Mouse (Mus musculus) heart, embryonic 10.5 days (tissue): ENCODE data around the gene Dgkq. TPM values are rescaled to one million over a fixed set of nuclear protein-coding genes. Genes with fewer than 3 reads are reported as not detected.

Experiments
- DNase-seq: peaks from one replicate; pipeline ENCODE4 v3.0.0-alpha.2; 2017; ENCODE audit warnings: low spot score
- H3K27ac ChIP-seq: fragments of 300-500 bp; sonication (generic); 2 replicates; pipeline ENCODE4 v1.5.1; 2016; ENCODE audit warnings: mild to moderate bottlenecking
- H3K27me3 ChIP-seq: fragments of 300-500 bp; sonication (generic); 2 replicates; pipeline ENCODE4 v1.6.1; 2016; ENCODE audit warnings: mild to moderate bottlenecking; ENCODE audit not compliant: poor library complexity, insufficient read depth, severe bottlenecking
- H3K36me3 ChIP-seq: fragments of 300-500 bp; sonication (generic); 2 replicates; pipeline ENCODE4 v1.6.1; 2016; ENCODE audit warnings: mild to moderate bottlenecking, moderate library complexity
- H3K4me1 ChIP-seq: fragments of 300-500 bp; sonication (generic); 2 replicates; pipeline ENCODE4 v1.6.1; 2016; ENCODE audit warnings: mild to moderate bottlenecking
- H3K4me3 ChIP-seq: fragments of 300-500 bp; sonication (generic); 2 replicates; pipeline ENCODE4 v1.5.1; 2016; ENCODE audit warnings: mild to moderate bottlenecking, moderate library complexity
- H3K9me3 ChIP-seq: fragments of 300-500 bp; sonication (generic); 2 replicates; pipeline ENCODE4 v1.6.1; 2016; ENCODE audit warnings: mild to moderate bottlenecking, moderate library complexity
- WGBS: fragments of 180-500 bp; shearing (Covaris S2); methylation state at CpG from one replicate; pipeline ENCODE4 v1.1.7; 2016; 5-methylcytosine and 5-hydroxymethylcytosine counted together
- polyA plus RNA-seq: library from polyadenylated mRNA; unstranded; fragments of >200 nt; fragmentation: Nextera tagmentation; extraction: Ambion mirVana; gene quantifications from 2 replicates; pipeline ENCODE4 v1.2.1, GENCODE M21; 2016

Dgkq gene
- polyA plus RNA-seq = 7.9 and 8.5 TPM in 2 replicates

GRCm38 (mm10) chr5:108668977-108669936 is at the start of gene Dgkq:
TSS of gene Dgkq (minus strand) at chr5:108669672.
- 7% methylated on average over 43 of the region's 43 CpGs for WGBS
- H3K36me3 ChIP-seq = peaks cover 28% of the 10 kb centered on the region
- H3K4me1 ChIP-seq = peaks cover 19% of the 10 kb centered on the region
- no peaks in the 10 kb centered on the region for H3K9me3 ChIP-seq
- DNase-seq = peak; percentile 94
- 0 out of 2 replicates have a peak, but pooled peaks cover 9% of the 10 kb centered on the region for H3K27me3 ChIP-seq
- peak within 1 kb of the TSS; percentile 67 for H3K4me3 ChIP-seq
- peak within 1 kb of the TSS; percentile 95 for H3K27ac ChIP-seq

- Histone ChIP-seq H3K4me1 (peaks cover 33% of the 10 kb centered on the region), H3K27ac (peak overlapping the region; percentile 12), H3K27me3 (no peaks in the 10 kb centered on the region), H3K9me3 (no peaks in the 10 kb centered on the region), H3K4me3 (no peak overlapping the region), H3K36me3 (no peaks in the 10 kb centered on the region)
- DNase-seq = no peak
- WGBS = 39% methylated on average over 4 of the region's 4 CpGs
Measured at GRCm38 (mm10) chr5:108718051-108718450, 48.6 kb upstream of the Dgkq start.

GRCm38 (mm10) chr5:108715974-108716373 is 46.5 kb upstream of the Dgkq start:
- Histone ChIP-seq H3K36me3 (no peaks in the 10 kb centered on the region), H3K27ac (no peak overlapping the region), H3K9me3 (no peaks in the 10 kb centered on the region), H3K27me3 (no peaks in the 10 kb centered on the region), H3K4me3 (no peak overlapping the region), H3K4me1 (peaks cover 33% of the 10 kb centered on the region)
- DNase-seq = no peak
- 79% methylated on average over 1 of the region's 1 CpGs for WGBS

- Histone ChIP-seq H3K9me3 (no peaks in the 10 kb centered on the region), H3K4me3 (no peak overlapping the region), H3K36me3 (no peaks in the 10 kb centered on the region), H3K27me3 (no peaks in the 10 kb centered on the region), H3K4me1 (peaks cover 29% of the 10 kb centered on the region), H3K27ac (peak overlapping the region; percentile 52; the same call in 1 of the 2 replicates)
- 54% methylated on average over 6 of the region's 6 CpGs for WGBS
- no peak for DNase-seq
Measured at GRCm38 (mm10) chr5:108714149-108714548, 44.7 kb upstream of the Dgkq start.

- Histone ChIP-seq H3K4me3 (no peak overlapping the region), H3K27ac (peak overlapping the region; percentile 52; the same call in 1 of the 2 replicates), H3K36me3 (no peaks in the 10 kb centered on the region), H3K27me3 (no peaks in the 10 kb centered on the region), H3K9me3 (no peaks in the 10 kb centered on the region), H3K4me1 (peaks cover 29% of the 10 kb centered on the region)
- DNase-seq = no peak
Measured at GRCm38 (mm10) chr5:108713691-108714090, 44.2 kb upstream of the Dgkq start.

GRCm38 (mm10) chr5:108713096-108713495 is 43.6 kb upstream of the Dgkq start:
- Histone ChIP-seq H3K4me3 (no peak overlapping the region), H3K9me3 (no peaks in the 10 kb centered on the region), H3K27me3 (no peaks in the 10 kb centered on the region), H3K36me3 (0 out of 2 replicates have a peak, but pooled peaks cover 5% of the 10 kb centered on the region), H3K4me1 (peaks cover 27% of the 10 kb centered on the region), H3K27ac (no peak overlapping the region)
- no peak for DNase-seq
- WGBS = 81% methylated on average over 2 of the region's 2 CpGs

- Histone ChIP-seq H3K9me3 (no peaks in the 10 kb centered on the region), H3K4me1 (peaks cover 21% of the 10 kb centered on the region), H3K27ac (no peak overlapping the region), H3K27me3 (no peaks in the 10 kb centered on the region), H3K36me3 (peaks cover 14% of the 10 kb centered on the region; the same call in 1 of the 2 replicates), H3K4me3 (no peak overlapping the region)
- DNase-seq = no peak
- 76% methylated on average over 6 of the region's 6 CpGs for WGBS
Measured at GRCm38 (mm10) chr5:108711968-108712367, 42.5 kb upstream of the Dgkq start.

- Histone ChIP-seq H3K4me3 (no peak overlapping the region), H3K4me1 (peaks cover 24% of the 10 kb centered on the region), H3K9me3 (no peaks in the 10 kb centered on the region), H3K27me3 (no peaks in the 10 kb centered on the region), H3K36me3 (peaks cover 42% of the 10 kb centered on the region), H3K27ac (peak overlapping the region; percentile 32; the same call in 1 of the 2 replicates)
- peak; percentile 90 for DNase-seq
- 36% methylated on average over 6 of the region's 6 CpGs for WGBS
Measured at GRCm38 (mm10) chr5:108708981-108709731, 39.7 kb upstream of the Dgkq start.

GRCm38 (mm10) chr5:108708419-108708818 is 38.9 kb upstream of the Dgkq start:
- H3K9me3 ChIP-seq = no peaks in the 10 kb centered on the region
- H3K4me1 ChIP-seq = peaks cover 26% of the 10 kb centered on the region
- H3K4me3 ChIP-seq = no peak overlapping the region
- no peak for DNase-seq
- H3K36me3 ChIP-seq = peaks cover 42% of the 10 kb centered on the region
- no peaks in the 10 kb centered on the region for H3K27me3 ChIP-seq
- 86% methylated on average over 1 of the region's 1 CpGs for WGBS
- peak overlapping the region; percentile 32; the same call in 1 of the 2 replicates for H3K27ac ChIP-seq

- Histone ChIP-seq H3K36me3 (peaks cover 48% of the 10 kb centered on the region), H3K27ac (no peak overlapping the region), H3K4me1 (peaks cover 32% of the 10 kb centered on the region), H3K27me3 (no peaks in the 10 kb centered on the region), H3K4me3 (no peak overlapping the region), H3K9me3 (no peaks in the 10 kb centered on the region)
- DNase-seq = no peak
- 59% methylated on average over 2 of the region's 2 CpGs for WGBS
Measured at GRCm38 (mm10) chr5:108707758-108708157, 38.3 kb upstream of the Dgkq start.

GRCm38 (mm10) chr5:108703754-108704626 is 34.5 kb upstream of the Dgkq start:
- Histone ChIP-seq H3K27ac (peak overlapping the region; percentile 72), H3K4me3 (no peak overlapping the region), H3K4me1 (peaks cover 61% of the 10 kb centered on the region), H3K9me3 (no peaks in the 10 kb centered on the region), H3K36me3 (peaks cover 54% of the 10 kb centered on the region), H3K27me3 (no peaks in the 10 kb centered on the region)
- peak; percentile 78 for DNase-seq
- WGBS = 64% methylated on average over 12 of the region's 12 CpGs
